Mouse (Mus musculus) CH12.LX (cell line): ENCODE measurements around the gene 3100002H09Rik.

Source experiments
- CHD2 ChIP-seq: IDR thresholded peaks from 2 replicates; pipeline ENCODE4 v1.6.1; 2011; ENCODE audit warnings: low read length, improper control_type of control experiment
- CTCF ChIP-seq, 2 experiments: IDR thresholded peaks in 1 of 2; conservative IDR thresholded peaks in 1 of 2; 2 replicates each; pipeline ENCODE4 v1.5.1; 2011 to 2012; ENCODE audit warnings: low read depth in 2 of 2, low read length in 2 of 2, improper control_type of control experiment in 1 of 2, inconsistent platforms in 1 of 2, mild to moderate bottlenecking in 1 of 2, moderate library complexity in 1 of 2
- EP300 ChIP-seq: IDR thresholded peaks from 2 replicates; pipeline ENCODE4 v1.6.1; 2011; ENCODE audit warnings: low read length, improper control_type of control experiment
- IRF4 ChIP-seq: IDR thresholded peaks from 2 replicates; pipeline ENCODE4 v1.6.1; 2014; ENCODE audit warnings: low read depth, mild to moderate bottlenecking, inconsistent platforms, low read length, improper control_type of control experiment
- MAX ChIP-seq: IDR thresholded peaks from 2 replicates; pipeline ENCODE4 v1.6.1; 2011; ENCODE audit warnings: low read length, improper control_type of control experiment
- NRF1 ChIP-seq: IDR thresholded peaks from 2 replicates; pipeline ENCODE4 v1.6.1; 2014; ENCODE audit warnings: low read depth, mild to moderate bottlenecking, inconsistent platforms, low read length, improper control_type of control experiment, moderate library complexity
- POLR2A ChIP-seq: IDR thresholded peaks from 2 replicates; pipeline ENCODE4 v1.6.1; 2011; ENCODE audit warnings: low read depth, mild to moderate bottlenecking, improper control_type of control experiment, low read length
- RCOR1 ChIP-seq: conservative IDR thresholded peaks from 2 replicates; pipeline ENCODE4 v1.6.1; 2012; ENCODE audit warnings: low read depth, mild to moderate bottlenecking, inconsistent platforms, low read length, improper control_type of control experiment
- SIN3A ChIP-seq: IDR thresholded peaks from 2 replicates; pipeline ENCODE4 v1.6.1; 2012; ENCODE audit warnings: low read length, improper control_type of control experiment, inconsistent platforms
- UBTF ChIP-seq: IDR thresholded peaks from 2 replicates; pipeline ENCODE4 v1.6.1; 2012; ENCODE audit warnings: low read depth, mild to moderate bottlenecking, inconsistent platforms, low read length, improper control_type of control experiment, moderate library complexity
- ZC3H11A ChIP-seq: IDR thresholded peaks from 2 replicates; pipeline ENCODE4 v1.6.1; 2012; ENCODE audit warnings: low read depth, mild to moderate bottlenecking, inconsistent platforms, low read length, improper control_type of control experiment
- ZKSCAN1 ChIP-seq: IDR thresholded peaks from 2 replicates; pipeline ENCODE4 v1.6.1; 2012; ENCODE audit warnings: low read depth, inconsistent platforms, low read length, improper control_type of control experiment, borderline replicate concordance

- TF ChIP-seq CTCF (conservative IDR thresholded peaks at IDR 0.05 in 1 of 2, IDR thresholded peaks at IDR 0.05 in 1 of 2; ENCODE audit: low read depth in 2 of 2, low read length in 2 of 2) (no peak), ZC3H11A (no peak), NRF1 (no peak), POLR2A (no peak), IRF4 (no peak), MAX (no peak), ZKSCAN1 (no peak), SIN3A (no peak), RCOR1 (no peak), UBTF (no peak), CHD2 (no peak), EP300 (no peak)
These were observed 45.9 kb upstream of the 3100002H09Rik start, which contains the start of gene Pou3f1 for GRCm38 (mm10) chr4:124656518-124656853.
